Mouse (Mus musculus) ES-E14 (cell line): Measurements from ENCODE around the gene Nubp1.

ENCODE experiments used
- CHD2 ChIP-seq: IDR thresholded peaks from 2 replicates; pipeline ENCODE4 v1.6.1; 2014; ENCODE audit warnings: mild to moderate bottlenecking, low read depth, low read length, inconsistent platforms
- HCFC1 ChIP-seq: IDR thresholded peaks from 2 replicates; pipeline ENCODE4 v1.6.1; 2012; ENCODE audit warnings: low read length, inconsistent platforms, borderline replicate concordance; ENCODE audit not compliant: insufficient read depth
- MAFK ChIP-seq: IDR thresholded peaks from 2 replicates; pipeline ENCODE4 v1.6.1; 2014; ENCODE audit warnings: mild to moderate bottlenecking, low read depth, low read length, inconsistent platforms; ENCODE audit not compliant: insufficient read depth
- ZC3H11A ChIP-seq: IDR thresholded peaks from 2 replicates; pipeline ENCODE4 v1.6.1; 2012; ENCODE audit warnings: low read depth, mild to moderate bottlenecking, inconsistent platforms, low read length, borderline replicate concordance
- ZNF384 ChIP-seq: IDR thresholded peaks from 2 replicates; pipeline ENCODE4 v1.6.1; 2012; ENCODE audit warnings: low read depth, low read length, inconsistent platforms

DNA sequence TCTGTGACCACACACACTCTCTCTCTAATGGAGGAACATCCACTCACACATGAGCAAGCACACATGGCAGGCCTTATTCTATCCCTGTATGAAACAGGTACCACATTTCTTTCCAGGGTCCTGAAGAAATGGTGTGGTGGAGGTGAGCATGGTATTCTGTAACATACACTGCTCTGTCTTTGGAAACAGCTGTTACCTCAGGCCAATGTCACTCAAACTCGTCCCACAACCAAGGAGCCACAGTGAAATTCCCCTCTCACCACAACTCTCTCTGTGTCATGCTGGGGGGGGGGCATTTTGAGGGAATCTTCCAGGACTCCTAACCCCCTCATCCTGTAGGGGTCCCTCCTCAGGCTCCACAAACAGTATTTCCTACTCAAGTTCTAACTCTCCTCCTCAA lies 20.2 kb downstream of the Nubp1 start:
- TF ChIP-seq MAFK, result no peak
- no peak for TF ChIP-seq CHD2
- TF ChIP-seq HCFC1, result no peak
- TF ChIP-seq ZNF384, result no peak
- TF ChIP-seq ZC3H11A, result no peak
